Mouse (Mus musculus) forebrain, embryonic 16.5 days (tissue): ENCODE measurements at regions not wholly inside any gene's neighbourhood (a gene's known extent, or its start where the extent isn't known, plus 50 kb on each side); places are given as distances from the start of the nearest gene placed in this dataset.

Source experiments
- ATAC-seq: fragments of 200-750 bp; cut with Nextera tagmentation; 2 replicates; pipeline ENCODE4 v1.8.0; 2017; ENCODE audit warnings: mild to moderate bottlenecking, moderate library complexity
- H3K27ac ChIP-seq: fragments of 300-500 bp; sonication (generic); 2 replicates; pipeline ENCODE4 v1.5.1; 2014; ENCODE audit warnings: low read length, control low read depth
- H3K27me3 ChIP-seq: fragments of 300-500 bp; sonication (generic); replicated peaks from 2 replicates; pipeline ENCODE4 v1.6.1; 2014; ENCODE audit warnings: low read length; ENCODE audit not compliant: control insufficient read depth, insufficient read depth
- H3K36me3 ChIP-seq: fragments of 300-500 bp; sonication (generic); 2 replicates; pipeline ENCODE4 v1.6.1; 2014; ENCODE audit not compliant: control insufficient read depth, insufficient read depth
- H3K4me1 ChIP-seq: fragments of 300-500 bp; sonication (generic); replicated peaks from 2 replicates; pipeline ENCODE4 v1.6.1; 2014; ENCODE audit warnings: low read length; ENCODE audit not compliant: control insufficient read depth, insufficient read depth
- H3K4me2 ChIP-seq: fragments of 300-500 bp; sonication (generic); 2 replicates; pipeline ENCODE4 v1.6.1; 2014; ENCODE audit warnings: mild to moderate bottlenecking, low read length, control low read depth
- H3K4me3 ChIP-seq: fragments of 300-500 bp; sonication (generic); replicated peaks from 2 replicates; pipeline ENCODE4 v1.5.1; 2014; ENCODE audit warnings: mild to moderate bottlenecking, low read length, control low read depth
- H3K9ac ChIP-seq: fragments of 300-500 bp; sonication (generic); replicated peaks from 2 replicates; pipeline ENCODE4 v1.6.1; 2014; ENCODE audit warnings: low read depth, low read length, control low read depth
- H3K9me3 ChIP-seq: fragments of 300-500 bp; sonication (generic); 2 replicates; pipeline ENCODE4 v1.6.1; 2016; ENCODE audit warnings: low read length; ENCODE audit not compliant: control insufficient read depth
- WGBS: fragments of 180-500 bp; shearing (Covaris S2); extraction: QIAGEN DNeasy Blood & Tissue Kit; methylation state at CpG from one replicate; pipeline ENCODE4 v1.1.7; 2014; 5-methylcytosine and 5-hydroxymethylcytosine counted together

DNA sequence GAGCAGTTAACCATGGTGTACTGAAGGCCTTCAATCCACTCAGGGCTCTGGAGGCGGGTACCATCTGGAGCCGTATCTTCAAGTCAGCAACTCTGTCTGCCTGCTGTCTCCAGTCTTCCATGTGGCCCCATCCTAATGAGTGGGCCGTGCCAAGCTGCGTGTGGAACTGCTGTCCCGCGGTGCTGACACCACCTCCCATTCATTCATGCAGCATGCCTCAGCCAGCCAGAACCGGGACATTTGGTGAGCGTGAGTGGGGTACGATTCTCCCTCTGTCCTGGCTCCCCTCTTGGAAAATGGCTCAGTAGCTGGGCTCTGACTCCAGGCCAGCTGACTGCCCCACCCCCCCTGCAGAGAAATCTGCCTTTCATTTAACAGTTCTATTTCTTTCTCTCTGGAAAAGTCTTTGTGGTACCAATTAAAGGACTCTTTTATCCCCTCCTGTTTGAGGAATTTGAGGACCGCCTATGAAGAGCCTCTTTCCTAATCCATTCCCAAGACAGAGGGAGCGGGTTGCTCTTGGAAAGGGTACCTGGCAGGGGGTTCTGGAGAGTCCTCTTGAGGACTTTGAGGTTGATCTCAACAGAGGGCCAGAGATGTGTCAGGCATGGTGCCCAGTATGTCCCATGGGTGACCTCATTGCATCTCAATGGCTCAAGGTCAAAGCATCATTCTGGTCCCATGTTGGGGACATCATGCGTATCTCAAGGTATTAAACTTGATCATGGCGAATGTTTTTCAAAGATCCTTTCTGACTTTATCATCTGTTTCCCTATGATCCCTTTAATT, 55.5 kb upstream of the Brd7 start:
- no peak overlapping the region for H3K9ac ChIP-seq
- H3K27me3 ChIP-seq, result no peaks in the 10 kb centered on the region
- H3K27ac ChIP-seq, result no peak overlapping the region
- 20% methylated on average over 13 of the region's 13 CpGs for WGBS
- no peak overlapping the region for H3K4me3 ChIP-seq
- H3K36me3 ChIP-seq, result no peaks in the 10 kb centered on the region
- no peaks in the 10 kb centered on the region for H3K9me3 ChIP-seq
- peaks cover 9% of the 10 kb centered on the region for H3K4me1 ChIP-seq
- peak; percentile 86 for ATAC-seq
- H3K4me2 ChIP-seq, result no peak overlapping the region

DNA sequence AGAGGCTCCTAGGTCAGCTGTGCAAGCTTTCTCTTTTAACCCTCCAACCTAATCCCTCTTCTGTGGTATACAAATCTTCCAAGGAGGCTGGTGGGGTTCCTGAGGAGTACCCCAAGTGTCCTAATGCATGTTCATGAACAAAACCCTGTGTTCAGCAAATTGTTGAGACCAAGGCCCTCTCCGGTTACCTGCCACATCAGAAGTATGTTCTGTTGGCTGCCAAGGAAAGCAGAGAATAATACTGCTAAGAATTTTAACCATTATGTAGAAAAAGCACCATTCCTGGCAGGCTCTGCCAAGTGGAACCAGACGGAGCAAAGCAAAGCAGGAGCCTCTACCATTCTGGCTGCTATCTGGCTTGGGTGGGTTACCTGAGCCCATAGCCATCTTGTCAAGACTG, 61.3 kb upstream of the Brd7 start:
- Histone ChIP-seq H3K27me3 (no peaks in the 10 kb centered on the region), H3K27ac (no peak overlapping the region), H3K4me2 (no peak overlapping the region), H3K9me3 (peaks cover 3% of the 10 kb centered on the region; the same call in 1 of the 2 replicates), H3K9ac (no peak overlapping the region), H3K4me1 (peaks cover 5% of the 10 kb centered on the region; the same call in 1 of the 2 replicates), H3K36me3 (no peaks in the 10 kb centered on the region), H3K4me3 (no peak overlapping the region)
- WGBS, result 69% methylated on average over 2 of the region's 2 CpGs
- no peak for ATAC-seq

DNA sequence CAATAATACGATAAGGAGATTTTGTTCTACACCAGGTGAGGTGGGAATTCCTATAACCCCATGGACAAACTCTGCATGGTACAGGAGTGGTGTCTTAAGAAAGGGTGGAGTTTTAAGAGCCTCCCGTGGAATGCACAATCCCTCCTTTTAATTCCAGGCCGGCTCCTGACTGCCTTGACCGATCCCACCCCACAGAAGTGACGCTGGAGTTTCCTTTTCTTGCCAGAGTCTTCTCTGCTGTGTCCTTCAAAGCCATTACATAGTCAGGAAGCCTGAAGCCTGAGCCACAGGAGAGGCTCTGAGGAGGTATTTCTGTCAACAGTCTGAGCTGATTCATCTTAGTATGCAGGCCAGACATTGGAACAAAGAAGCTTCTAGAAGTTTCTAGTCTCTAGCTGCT, 66.6 kb upstream of the Brd7 start:
- peaks cover 3% of the 10 kb centered on the region; the same call in 1 of the 2 replicates for H3K9me3 ChIP-seq
- WGBS, result 70% methylated on average over 5 of the region's 5 CpGs
- no peak overlapping the region for H3K4me3 ChIP-seq
- no peak for ATAC-seq
- H3K36me3 ChIP-seq, result no peaks in the 10 kb centered on the region
- H3K4me1 ChIP-seq, result peaks cover 5% of the 10 kb centered on the region; the same call in 1 of the 2 replicates
- no peak overlapping the region for H3K27ac ChIP-seq
- no peak overlapping the region for H3K9ac ChIP-seq
- H3K4me2 ChIP-seq, result no peak overlapping the region
- H3K27me3 ChIP-seq, result no peaks in the 10 kb centered on the region

DNA sequence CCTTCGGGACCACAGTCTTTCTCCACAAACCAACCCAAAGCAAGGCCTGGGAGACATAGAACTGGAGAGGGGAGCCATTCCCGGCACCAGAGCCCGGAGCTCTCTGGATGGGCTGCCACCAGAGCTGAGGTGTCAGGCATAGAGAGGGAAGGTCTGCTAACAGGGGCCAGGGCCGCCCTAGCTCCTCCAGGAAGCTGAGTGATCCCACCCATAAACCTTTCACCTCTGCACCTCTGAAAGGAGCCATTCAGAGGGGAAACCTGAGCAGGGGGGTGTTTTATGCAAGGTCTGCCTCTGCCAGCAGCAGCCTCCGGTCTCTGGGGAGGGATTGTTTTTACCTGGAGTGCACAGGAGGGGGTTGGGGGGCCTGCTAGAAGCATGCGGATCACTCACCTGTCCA, 69.4 kb upstream of the Brd7 start:
- no peak overlapping the region for H3K27ac ChIP-seq
- no peaks in the 10 kb centered on the region for H3K9me3 ChIP-seq
- WGBS, result 64% methylated on average over 6 of the region's 6 CpGs
- H3K9ac ChIP-seq, result no peak overlapping the region
- H3K4me3 ChIP-seq, result no peak overlapping the region
- H3K4me2 ChIP-seq, result no peak overlapping the region
- H3K36me3 ChIP-seq, result no peaks in the 10 kb centered on the region
- no peak for ATAC-seq
- H3K4me1 ChIP-seq, result no peaks in the 10 kb centered on the region
- H3K27me3 ChIP-seq, result no peaks in the 10 kb centered on the region

GRCm38 (mm10) chr8:88435686-88436085, 73.7 kb upstream of the Brd7 start:
- ATAC-seq, result no peak
- peaks cover 6% of the 10 kb centered on the region; the same call in 1 of the 2 replicates for H3K27me3 ChIP-seq
- WGBS, result 88% methylated on average over 2 of the region's 2 CpGs

DNA sequence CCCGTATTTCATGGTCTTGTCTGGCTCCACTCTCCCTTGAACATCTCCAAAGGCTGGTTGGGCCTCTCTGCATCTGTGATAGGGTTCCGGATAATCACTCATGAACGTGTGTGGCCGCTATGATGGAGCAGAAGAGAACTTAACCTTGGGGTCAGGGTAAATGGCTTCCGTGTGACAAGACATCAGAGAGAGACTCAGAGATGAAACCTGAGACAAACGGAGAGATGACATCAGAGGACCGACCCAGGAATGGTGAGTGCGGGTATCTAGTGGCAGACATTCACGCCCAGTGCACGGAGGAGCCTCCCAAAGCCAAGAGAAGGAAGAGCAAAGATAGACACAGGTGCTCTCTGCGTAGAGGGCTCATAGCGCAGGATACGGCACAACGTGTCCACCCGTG, 78.2 kb upstream of the Brd7 start:
- 0 out of 2 replicates have a peak, but pooled peaks cover 3% of the 10 kb centered on the region for H3K4me1 ChIP-seq
- WGBS, result 84% methylated on average over 15 of the region's 15 CpGs
- no peak overlapping the region for H3K4me3 ChIP-seq
- no peak overlapping the region for H3K27ac ChIP-seq
- no peaks in the 10 kb centered on the region for H3K36me3 ChIP-seq
- H3K4me2 ChIP-seq, result no peak overlapping the region
- no peak overlapping the region for H3K9ac ChIP-seq
- ATAC-seq, result no peak
- no peaks in the 10 kb centered on the region for H3K9me3 ChIP-seq
- H3K27me3 ChIP-seq, result peaks cover 6% of the 10 kb centered on the region; the same call in 1 of the 2 replicates

More at GRCm38 (mm10) chr8:88435686-88436085, 73.7 kb upstream of the Brd7 start:
- H3K4me3 ChIP-seq, result no peak overlapping the region
- H3K9ac ChIP-seq, result no peak overlapping the region
- no peaks in the 10 kb centered on the region for H3K9me3 ChIP-seq
- no peak overlapping the region for H3K27ac ChIP-seq
- no peak overlapping the region for H3K4me2 ChIP-seq
- H3K36me3 ChIP-seq, result no peaks in the 10 kb centered on the region
- 0 out of 2 replicates have a peak, but pooled peaks cover 3% of the 10 kb centered on the region for H3K4me1 ChIP-seq

DNA sequence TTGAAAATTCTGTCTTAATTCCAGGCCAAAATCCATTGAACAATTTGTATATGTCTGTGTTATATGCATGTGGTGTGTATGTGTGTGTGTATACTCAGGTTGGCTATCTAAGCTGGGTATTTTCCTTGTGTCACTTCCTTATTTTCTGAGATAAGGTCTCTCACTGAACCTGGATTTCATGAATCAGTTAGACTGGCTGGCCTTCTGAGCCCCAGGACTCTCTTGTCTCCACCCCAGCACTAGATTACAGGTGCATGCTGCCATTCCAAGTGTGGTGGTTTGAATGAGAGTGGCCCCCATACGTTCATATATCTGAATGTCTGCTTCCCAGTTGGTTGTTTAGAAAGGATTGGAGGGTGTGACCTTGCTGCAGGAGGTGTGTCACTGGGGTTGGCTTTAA, 77.8 kb upstream of the Nkd1 start:
- no peaks in the 10 kb centered on the region for H3K9me3 ChIP-seq
- peaks cover 12% of the 10 kb centered on the region for H3K4me1 ChIP-seq
- no peak overlapping the region for H3K27ac ChIP-seq
- no peak overlapping the region for H3K9ac ChIP-seq
- H3K36me3 ChIP-seq, result no peaks in the 10 kb centered on the region
- H3K27me3 ChIP-seq, result 0 out of 2 replicates have a peak, but pooled peaks cover 3% of the 10 kb centered on the region
- H3K4me3 ChIP-seq, result no peak overlapping the region
- H3K4me2 ChIP-seq, result no peak overlapping the region
- 40% methylated on average over 1 of the region's 1 CpGs for WGBS
- no peak for ATAC-seq

DNA sequence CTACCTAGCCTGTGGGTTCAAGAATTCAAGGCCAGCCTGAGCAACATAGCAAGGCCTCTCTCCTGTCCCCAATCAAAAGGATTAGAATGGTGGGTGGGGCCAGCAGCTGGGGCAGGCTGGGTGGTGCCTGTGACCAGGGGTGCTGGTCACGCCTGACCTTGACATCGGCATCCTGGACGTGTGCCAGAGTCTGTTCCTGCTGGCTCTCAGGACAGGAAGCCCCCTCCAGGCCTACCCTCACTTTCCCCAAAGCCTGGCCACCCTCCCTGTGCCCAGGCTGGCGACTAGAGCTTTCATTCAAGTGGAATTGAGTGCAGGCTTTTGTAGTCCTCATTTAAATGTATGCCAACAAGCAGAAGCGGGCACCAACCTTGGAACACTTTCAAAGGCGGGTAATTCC, 73.7 kb upstream of the Nkd1 start:
- 0 out of 2 replicates have a peak, but pooled peaks have one; percentile 57 for ATAC-seq
- peaks cover 21% of the 10 kb centered on the region for H3K4me1 ChIP-seq
- no peaks in the 10 kb centered on the region for H3K36me3 ChIP-seq
- H3K9ac ChIP-seq, result no peak overlapping the region
- WGBS, result 26% methylated on average over 6 of the region's 6 CpGs
- no peak overlapping the region for H3K27ac ChIP-seq
- no peak overlapping the region for H3K4me3 ChIP-seq
- peaks cover 8% of the 10 kb centered on the region for H3K27me3 ChIP-seq
- H3K4me2 ChIP-seq, result no peak overlapping the region
- H3K9me3 ChIP-seq, result no peaks in the 10 kb centered on the region

DNA sequence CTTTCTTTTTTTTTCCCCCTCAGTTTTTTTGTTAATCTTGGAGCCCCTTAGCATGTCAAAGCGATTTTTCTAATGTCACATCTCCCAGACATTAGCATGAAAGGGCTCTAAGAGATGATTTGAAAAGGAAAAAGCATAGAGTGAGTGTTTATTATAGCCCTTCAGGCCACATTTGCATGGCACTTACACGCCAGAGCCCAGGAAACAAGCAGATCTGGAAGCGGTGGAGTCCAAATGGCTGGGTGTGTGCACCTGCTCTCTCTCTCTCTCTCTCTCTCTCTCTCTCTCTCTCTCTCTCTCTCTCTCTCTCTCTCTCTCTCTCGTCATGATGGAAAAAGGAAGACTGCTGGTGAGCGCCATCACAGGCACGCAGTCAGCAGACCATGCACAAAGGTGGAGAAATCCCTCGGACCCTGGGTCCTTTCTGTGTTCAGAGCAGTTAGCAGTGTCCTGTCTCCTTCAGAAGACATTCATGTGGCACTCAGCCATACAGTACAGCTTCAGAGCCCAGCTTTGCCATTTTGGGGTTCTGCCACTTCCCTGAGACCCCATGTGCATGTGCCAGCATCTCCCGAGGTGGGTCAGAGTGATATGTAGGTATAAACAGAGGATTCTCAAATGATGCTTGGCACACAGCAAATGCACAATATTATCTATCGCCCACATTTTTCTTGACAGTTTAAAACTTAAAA, 73.2 kb upstream of the Nkd1 start:
- no peak overlapping the region for H3K4me2 ChIP-seq
- no peak overlapping the region for H3K9ac ChIP-seq
- peak; percentile 58; the same call in 1 of the 2 replicates for ATAC-seq
- no peak overlapping the region for H3K27ac ChIP-seq
- no peak overlapping the region for H3K4me3 ChIP-seq
- WGBS, result 48% methylated on average over 8 of the region's 9 CpGs
- no peaks in the 10 kb centered on the region for H3K9me3 ChIP-seq
- peaks cover 21% of the 10 kb centered on the region for H3K4me1 ChIP-seq
- H3K27me3 ChIP-seq, result peaks cover 13% of the 10 kb centered on the region
- H3K36me3 ChIP-seq, result no peaks in the 10 kb centered on the region
